Mouse (Mus musculus) Patski (cell line): ENCODE results near the gene Tenm3. TPM values are rescaled to one million over a fixed set of nuclear protein-coding genes. Genes with fewer than 3 reads are reported as not detected.
A peak's percentile ranks its signal among the peaks of the same experiment; 100 is the strongest.

Experiments
- ATAC-seq: fragments of 100-300 bp; one replicate; pipeline ENCODE4 v1.8.0; 2021
- CTCF ChIA-PET: fragments of 350-600 bp; sonication (Branson Sonifier 250); formaldehyde crosslinking; loops from one replicate; lab custom pipeline; 2022; ENCODE audit warnings: inconsistent platforms; lab: Charles Lee
- POLR2A ChIA-PET: fragments of 350-600 bp; sonication (Branson Sonifier 250); formaldehyde crosslinking; loops from one replicate; lab custom pipeline; 2022; ENCODE audit warnings: antibody characterized with exemption, inconsistent platforms; lab: Charles Lee
- DNase-seq: peaks from one replicate; pipeline ENCODE4 v3.0.0-alpha.2; 2011; ENCODE audit warnings: low read depth, low spot score
- H3K27me3 ChIP-seq: fragments of 371-371 bp; one replicate; pipeline ENCODE4 v1.5.1; 2021
- CTCF ChIP-seq: fragments of 100-300 bp; IDR thresholded peaks from one replicate; pipeline ENCODE4 v1.5.1; 2021
- in situ Hi-C: fragments of 300-500 bp; cut with MboI; formaldehyde crosslinking; loops from 3 replicates; pipeline ENCODE4 v1.11.1; 2018; ENCODE audit warnings: low pct_unique_long_range_greater_than_20kb, mixed read lengths
- polyA plus RNA-seq: library from polyadenylated mRNA; unstranded; gene quantifications from one replicate; pipeline ENCODE4 v1.2.3, GENCODE M21; 2021

Tenm3 gene
- polyA plus RNA-seq, 1 experiment from 2014 or later: 3.0 TPM

DNA sequence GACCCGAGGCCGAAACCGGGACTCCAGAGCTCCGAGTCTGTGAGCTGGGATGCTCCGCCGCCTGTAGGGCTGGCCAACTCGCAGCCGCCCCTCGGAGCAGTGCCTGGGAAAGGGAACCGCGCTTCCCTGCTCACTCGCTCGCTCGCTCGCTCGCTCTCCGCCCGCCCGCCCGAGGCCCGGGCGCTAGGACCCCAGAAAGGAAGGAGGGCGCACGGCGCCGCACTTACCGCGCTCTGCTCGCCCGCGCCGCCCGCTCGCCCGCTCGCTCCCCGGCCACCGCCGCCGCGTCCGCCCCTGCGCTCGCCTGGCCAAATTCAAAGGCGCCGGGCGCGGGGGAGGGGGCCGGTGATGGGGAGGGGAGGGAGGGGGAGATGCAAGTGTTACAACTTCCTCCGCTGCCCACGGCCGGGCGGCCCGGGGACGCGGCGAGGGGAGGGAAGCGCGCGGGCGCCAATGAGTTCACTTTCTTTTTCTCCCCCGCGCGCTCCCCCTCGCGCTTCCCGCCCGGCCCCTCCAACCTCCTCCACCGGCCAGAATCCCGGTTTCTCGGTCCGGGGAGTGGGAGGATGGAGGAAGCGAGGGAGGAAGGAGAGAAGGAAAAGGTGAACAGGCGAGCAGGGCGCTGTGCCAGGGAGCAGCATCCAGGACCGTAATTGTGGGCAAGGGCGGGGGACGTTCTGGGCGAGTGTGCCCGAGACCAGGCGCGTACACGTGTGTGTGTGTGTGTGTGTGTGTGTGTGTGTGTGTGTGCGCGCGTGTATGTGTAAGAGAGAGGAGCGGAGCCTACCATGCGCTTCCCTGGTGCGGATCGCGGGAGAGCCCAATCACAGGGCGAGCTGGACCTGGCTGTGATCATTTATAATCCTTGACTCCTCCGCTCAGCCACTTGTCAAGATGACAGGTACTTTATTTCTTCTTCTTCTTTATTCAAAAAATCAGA is 490 bp downstream of the Tenm3 start:
- peaks cover 32% of the 10 kb centered on the region for H3K27me3 ChIP-seq
- DNase-seq: no peak
- ChIA-PET CTCF (no interaction called here), POLR2A (interaction anchor here (0.7 kb wide), 1 partner anchor 31 kb away, joined by 3 read pairs; no protein-coding TSS in a partner anchor)
- TF ChIP-seq CTCF: no peak
- peak; percentile 48 for ATAC-seq
- in situ Hi-C loops: no loop called here

DNA sequence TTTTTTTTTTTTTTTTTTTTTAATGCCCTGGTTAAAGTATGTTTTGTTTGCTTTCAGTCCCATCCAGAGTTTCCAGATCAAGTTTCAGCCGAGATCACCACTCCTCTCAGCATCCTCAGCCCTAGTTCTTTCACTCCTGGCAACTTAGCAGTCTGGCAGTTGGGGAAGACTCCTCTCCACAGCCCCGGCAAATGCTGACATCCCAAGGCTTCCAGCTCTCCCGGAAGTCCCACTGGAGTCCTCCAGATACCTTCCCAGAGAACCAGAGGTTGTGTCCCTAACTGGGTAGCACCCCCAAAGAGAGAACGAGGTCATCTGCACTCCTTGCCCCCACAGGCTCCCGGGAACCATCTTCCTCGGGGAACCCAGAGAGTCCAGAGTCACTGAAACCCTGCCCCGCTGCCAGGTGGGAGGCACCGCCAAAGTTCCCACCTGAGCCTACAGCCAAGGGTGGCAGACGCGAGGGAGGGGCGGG is 1.2 kb downstream of the Tenm3 start:
- ChIA-PET CTCF (no interaction called here), POLR2A (no interaction called here)
- no peak for TF ChIP-seq CTCF
- DNase-seq (no peak), ATAC-seq (peak; percentile 9)
- in situ Hi-C loops: no loop called here
- peaks cover 32% of the 10 kb centered on the region for H3K27me3 ChIP-seq

DNA sequence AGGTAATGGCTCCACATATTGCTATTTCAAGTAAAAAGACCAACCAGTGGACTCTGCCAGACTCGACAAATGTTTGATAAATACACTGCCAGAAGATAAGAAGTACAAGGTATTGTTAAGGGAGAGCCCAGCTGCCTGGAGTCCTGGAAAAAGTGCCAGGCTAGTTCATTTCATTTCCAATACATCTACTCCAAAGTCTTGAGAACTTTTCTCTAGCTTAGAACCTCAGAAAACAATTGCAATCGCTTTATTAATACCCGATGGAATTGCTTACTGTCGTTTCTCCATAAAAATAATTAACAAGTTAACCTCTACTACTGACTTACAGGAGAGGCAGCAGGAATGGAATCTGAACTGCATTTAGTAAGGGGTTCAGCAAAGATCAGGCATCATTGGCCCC is 1.7 kb downstream of the Tenm3 start:
- CTCF ChIA-PET: no interaction called here
- POLR2A ChIA-PET: no interaction called here
- ATAC-seq (no peak), DNase-seq (no peak)
- in situ Hi-C loops: no loop called here
- no peak for TF ChIP-seq CTCF
- peaks cover 32% of the 10 kb centered on the region for H3K27me3 ChIP-seq

DNA sequence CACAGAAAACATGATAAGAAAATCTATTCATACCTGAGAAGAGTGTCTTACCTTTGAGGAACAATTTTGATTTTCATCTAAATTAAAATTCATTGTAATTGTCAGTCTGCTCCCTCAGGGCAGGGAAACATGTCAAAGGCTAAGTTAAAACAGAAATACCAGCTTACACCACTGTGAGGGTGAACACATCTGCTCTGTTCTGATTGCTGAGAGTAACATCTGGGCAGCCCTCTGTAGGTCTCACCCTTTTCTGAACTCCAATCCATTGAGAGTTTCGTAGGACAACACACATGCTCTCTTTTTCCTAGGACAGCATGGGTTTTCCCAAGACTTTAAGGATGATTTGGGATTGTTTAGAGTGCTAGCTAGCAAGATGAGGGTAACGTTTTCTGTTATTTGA is 8.0 kb downstream of the Tenm3 start:
- DNase-seq (no peak), ATAC-seq (no peak)
- POLR2A ChIA-PET: no interaction called here
- peaks cover 7% of the 10 kb centered on the region for H3K27me3 ChIP-seq
- CTCF ChIA-PET: interaction anchor here (1.4 kb wide), 1 partner anchor 11 kb away, joined by 3 read pairs; no protein-coding TSS in a partner anchor
- in situ Hi-C loops: no loop called here
- no peak for TF ChIP-seq CTCF

DNA sequence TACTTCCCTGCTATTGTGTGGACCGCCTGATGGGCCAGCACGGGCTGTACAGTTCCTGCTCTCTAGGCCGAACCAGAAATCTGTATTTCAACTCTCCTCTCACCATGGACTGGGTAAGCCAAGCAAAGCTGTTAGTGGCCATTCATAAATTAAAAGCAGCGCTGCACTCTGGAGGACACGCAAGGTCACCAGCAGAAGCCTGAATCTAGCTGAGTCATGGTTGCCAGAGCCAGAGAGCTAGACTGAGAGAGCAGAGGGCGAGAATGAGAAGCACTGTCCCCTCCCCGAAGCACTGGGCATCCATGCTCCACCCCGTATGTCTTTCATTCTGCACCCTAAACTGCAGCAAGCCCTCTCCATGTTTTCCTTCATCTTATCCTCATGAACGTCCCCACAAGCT is 16.3 kb downstream of the Tenm3 start:
- in situ Hi-C loops: no loop called here
- DNase-seq (no peak), ATAC-seq (no peak)
- H3K27me3 ChIP-seq: no peaks in the 10 kb centered on the region
- POLR2A ChIA-PET: no interaction called here
- CTCF ChIA-PET: interaction anchor here (1.0 kb wide), 1 partner anchor 14 kb away, joined by 3 read pairs; no protein-coding TSS in a partner anchor
- TF ChIP-seq CTCF: no peak

DNA sequence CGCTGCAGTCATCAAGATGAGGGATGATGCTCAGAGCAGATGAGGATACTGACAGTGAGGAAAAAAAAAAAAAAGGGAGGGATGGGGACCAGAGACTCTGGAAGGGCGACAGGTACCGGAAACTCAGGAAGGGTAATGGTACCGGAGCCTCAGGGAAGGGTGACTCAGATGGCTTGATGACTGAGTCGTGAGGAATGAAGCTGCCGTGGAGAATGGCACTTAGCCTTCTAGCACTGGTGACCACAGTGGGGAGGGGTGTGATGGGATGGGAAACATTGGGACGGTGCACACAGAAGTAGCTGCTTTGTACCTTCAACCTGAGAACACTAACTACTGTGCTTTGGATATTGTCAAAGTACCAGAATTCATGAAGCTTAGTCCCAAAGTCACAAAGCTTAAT is 18.1 kb downstream of the Tenm3 start:
- DNase-seq: no peak
- ChIA-PET CTCF (no interaction called here), POLR2A (no interaction called here)
- peak; percentile 75 for ATAC-seq
- no peaks in the 10 kb centered on the region for H3K27me3 ChIP-seq
- TF ChIP-seq CTCF: no peak
- in situ Hi-C loops: no loop called here

DNA sequence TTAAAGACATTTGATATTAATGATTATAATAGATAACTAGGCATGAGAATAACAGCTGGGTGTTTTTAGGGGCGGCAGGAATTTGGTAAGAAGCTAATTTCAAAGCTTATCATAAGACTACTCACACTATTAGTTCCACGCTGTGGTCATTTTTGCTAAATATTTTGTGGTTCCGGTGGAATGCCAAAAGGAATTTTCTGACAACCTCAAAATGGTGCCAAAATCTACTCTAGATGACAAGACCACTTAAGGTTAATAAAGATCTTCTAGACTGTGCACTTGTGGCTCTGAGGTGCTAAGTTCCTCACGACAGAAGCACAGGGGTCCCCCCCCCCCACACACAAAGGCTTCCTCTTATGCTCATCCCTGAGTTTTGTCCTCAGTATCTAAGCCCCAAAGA is 21.5 kb downstream of the Tenm3 start:
- no peaks in the 10 kb centered on the region for H3K27me3 ChIP-seq
- CTCF ChIA-PET: no interaction called here
- POLR2A ChIA-PET: no interaction called here
- DNase-seq (no peak), ATAC-seq (no peak)
- in situ Hi-C loops: no loop called here
- no peak for TF ChIP-seq CTCF

DNA sequence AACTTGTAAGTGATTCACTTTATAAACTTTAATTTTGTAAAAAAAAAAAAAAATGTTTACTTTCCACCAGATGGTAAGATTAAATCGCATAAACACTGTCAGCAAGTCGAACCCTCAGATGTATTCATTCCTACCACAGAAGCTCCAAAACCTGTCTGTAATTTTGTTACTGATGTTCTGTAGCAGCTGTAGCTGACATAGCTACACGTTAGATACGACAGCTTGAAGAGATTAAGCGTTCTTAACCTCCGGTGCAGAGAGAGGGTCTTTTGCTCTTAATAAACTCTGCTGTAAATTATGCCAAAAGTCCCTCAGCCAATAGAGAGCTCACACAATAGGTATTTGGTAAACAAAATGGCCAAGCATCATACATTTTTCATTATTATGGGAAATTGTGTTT is 23.8 kb downstream of the Tenm3 start:
- no peaks in the 10 kb centered on the region for H3K27me3 ChIP-seq
- DNase-seq (no peak), ATAC-seq (no peak)
- in situ Hi-C loops: no loop called here
- TF ChIP-seq CTCF: no peak
- POLR2A ChIA-PET: interaction anchor here (0.7 kb wide), 1 partner anchor 236 kb away, joined by 5 read pairs; no protein-coding TSS in a partner anchor
- CTCF ChIA-PET: no interaction called here

DNA sequence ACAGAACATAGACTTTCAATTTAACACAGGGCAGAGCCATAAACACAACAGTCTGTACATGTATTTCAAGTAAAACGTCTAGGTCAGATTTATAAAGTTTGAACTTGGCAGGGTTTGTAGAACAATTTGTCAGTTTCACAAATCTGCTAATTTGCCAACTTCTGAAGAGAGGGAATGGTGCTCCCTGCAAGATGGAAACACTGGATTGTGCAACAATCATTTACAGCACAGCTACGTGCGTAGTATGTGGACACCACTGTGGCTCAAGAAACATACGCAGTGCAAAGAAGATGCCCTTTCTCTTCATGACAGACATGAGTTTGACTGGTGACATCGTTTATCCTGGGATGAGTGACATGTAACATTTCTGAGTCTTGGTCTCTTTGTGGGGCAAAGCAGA is 24.4 kb downstream of the Tenm3 start:
- ATAC-seq (no peak), DNase-seq (no peak)
- H3K27me3 ChIP-seq: no peaks in the 10 kb centered on the region
- ChIA-PET POLR2A (no interaction called here), CTCF (no interaction called here)
- in situ Hi-C loops: no loop called here
- TF ChIP-seq CTCF: no peak

DNA sequence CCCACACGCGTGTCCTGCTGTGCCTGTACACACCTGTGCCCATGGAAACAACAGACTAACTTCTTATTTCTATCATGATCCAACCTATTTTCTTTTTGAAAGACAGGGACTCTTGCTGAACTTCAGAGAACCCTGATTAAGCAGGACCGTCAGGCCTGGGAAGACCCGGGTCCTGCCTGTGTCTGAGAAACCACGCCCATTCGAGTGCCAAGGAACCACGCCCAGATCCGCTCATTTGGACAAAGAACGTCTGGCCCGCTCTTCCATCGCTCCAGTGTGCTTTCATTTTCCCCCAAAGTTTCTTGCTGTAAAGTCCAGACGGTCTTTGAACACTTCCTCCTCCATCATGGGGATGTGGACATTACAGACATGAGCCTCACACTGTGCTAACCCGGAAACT is 26.8 kb downstream of the Tenm3 start:
- no peak for ATAC-seq
- in situ Hi-C loops: no loop called here
- no peak for DNase-seq
- CTCF ChIA-PET: no interaction called here
- H3K27me3 ChIP-seq: no peaks in the 10 kb centered on the region
- POLR2A ChIA-PET: no interaction called here
- TF ChIP-seq CTCF: no peak

DNA sequence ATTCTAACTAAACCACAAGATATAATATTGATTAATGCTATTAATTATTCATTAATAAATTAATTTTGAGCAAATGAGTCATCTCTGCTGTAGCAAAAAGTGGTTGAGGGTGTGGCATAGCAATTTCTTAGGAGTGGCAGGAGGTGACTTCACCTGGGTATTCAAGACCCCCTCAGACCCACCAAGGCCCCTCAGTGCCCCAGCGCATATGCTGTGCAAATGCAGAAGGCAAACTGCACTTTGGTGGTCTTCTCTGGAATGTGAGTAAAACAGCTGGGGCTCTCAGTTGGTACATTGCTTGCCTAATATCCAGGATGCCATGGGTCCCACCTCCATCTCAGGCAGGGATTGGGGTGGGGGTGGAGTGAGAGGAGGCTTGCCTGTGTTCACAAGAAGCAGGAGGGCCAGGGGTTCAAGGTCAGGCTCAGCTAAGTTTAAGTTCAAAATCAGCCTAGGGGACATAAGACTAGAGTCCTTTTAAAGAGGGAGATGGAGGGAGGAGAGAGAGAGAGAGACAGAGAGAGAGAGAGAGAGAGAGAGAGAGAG is 31.5 kb downstream of the Tenm3 start:
- in situ Hi-C loops: no loop called here
- DNase-seq (no peak), ATAC-seq (no peak)
- no peak for TF ChIP-seq CTCF
- no peaks in the 10 kb centered on the region for H3K27me3 ChIP-seq
- POLR2A ChIA-PET: interaction anchor here (0.7 kb wide), 2 partner anchors 106 to 878 kb away, joined by 6 to 8 read pairs; no protein-coding TSS in a partner anchor
- CTCF ChIA-PET: no interaction called here
